Mouse (Mus musculus) left cerebral cortex, adult 8-10 months (tissue): ENCODE results near the gene Tex2. TPM values are rescaled to one million over a fixed set of nuclear protein-coding genes. Genes with fewer than 3 reads are reported as not detected.
"Not testable (repeated sequence)": the region's sequence is repeated elsewhere in the genome, so short reads cannot be mapped to it uniquely, and the experiment has no call there.

ENCODE experiments used
- DNase-seq, 2 experiments: peaks; one replicate each; pipeline ENCODE4 v3.0.0; 2022; ENCODE audit warnings: low spot score in 2 of 2
- total RNA-seq, 4 experiments: library from RNA; stranded (reverse); gene quantifications; 2 replicates each; pipeline ENCODE4 v1.2.4; 2022

Tex2 gene
- total RNA-seq, 4 experiments from 2014 or later: 112 to 137 (median 119) TPM

GRCm38 (mm10) chr11:106580468-106580867, 32.8 kb downstream of the Tex2 start:
- DNase-seq: no peak

- no peak for DNase-seq
These were observed 33.3 kb downstream of the Tex2 start for GRCm38 (mm10) chr11:106579957-106580356.

- DNase-seq: no peak
These were observed 34.1 kb downstream of the Tex2 start for GRCm38 (mm10) chr11:106579146-106579545.

GRCm38 (mm10) chr11:106577624-106578355, 35.4 kb downstream of the Tex2 start:
- not testable (repeated sequence) for DNase-seq

- DNase-seq: no peak
These were observed 38.8 kb downstream of the Tex2 start for GRCm38 (mm10) chr11:106574456-106574855.

GRCm38 (mm10) chr11:106573476-106574240, 39.6 kb downstream of the Tex2 start:
- DNase-seq: no peak

GRCm38 (mm10) chr11:106572958-106573357, 40.3 kb downstream of the Tex2 start:
- DNase-seq: no peak

- peak in 1 of 2 experiments; percentile 45 for DNase-seq
These were observed 41.0 kb downstream of the Tex2 start for GRCm38 (mm10) chr11:106572020-106572782.

- no peak for DNase-seq
These were observed 41.9 kb downstream of the Tex2 start for GRCm38 (mm10) chr11:106571026-106571983.

- no peak for DNase-seq
These were observed 44.8 kb downstream of the Tex2 start for GRCm38 (mm10) chr11:106568329-106568960.

- no peak for DNase-seq
These were observed 47.0 kb downstream of the Tex2 start for GRCm38 (mm10) chr11:106566040-106566785.

GRCm38 (mm10) chr11:106564261-106564660, 49.0 kb downstream of the Tex2 start:
- DNase-seq: peak; percentile 43 to 86

GRCm38 (mm10) chr11:106562707-106563106, 50.5 kb downstream of the Tex2 start:
- no peak for DNase-seq

- DNase-seq: peak in 1 of 2 experiments; percentile 36
These were observed 53.5 kb downstream of the Tex2 start for GRCm38 (mm10) chr11:106559773-106560172.

- DNase-seq: no peak
These were observed 55.2 kb downstream of the Tex2 start for GRCm38 (mm10) chr11:106558008-106558407.

- no peak for DNase-seq
These were observed 55.8 kb downstream of the Tex2 start for GRCm38 (mm10) chr11:106557398-106557797.

GRCm38 (mm10) chr11:106556689-106557088, 56.5 kb downstream of the Tex2 start:
- no peak for DNase-seq

GRCm38 (mm10) chr11:106555805-106556615, 57.2 kb downstream of the Tex2 start:
- no peak for DNase-seq

GRCm38 (mm10) chr11:106550398-106550797, 62.8 kb downstream of the Tex2 start:
- DNase-seq: no peak
